Mouse (Mus musculus): ENCODE data around the gene Szt2. TPM values are rescaled to one million over a fixed set of nuclear protein-coding genes. Genes with fewer than 3 reads are reported as not detected.

The Szt2 gene
- polyA plus RNA-seq, 1 experiment from 2014 or later: 7.6 TPM

DNA sequence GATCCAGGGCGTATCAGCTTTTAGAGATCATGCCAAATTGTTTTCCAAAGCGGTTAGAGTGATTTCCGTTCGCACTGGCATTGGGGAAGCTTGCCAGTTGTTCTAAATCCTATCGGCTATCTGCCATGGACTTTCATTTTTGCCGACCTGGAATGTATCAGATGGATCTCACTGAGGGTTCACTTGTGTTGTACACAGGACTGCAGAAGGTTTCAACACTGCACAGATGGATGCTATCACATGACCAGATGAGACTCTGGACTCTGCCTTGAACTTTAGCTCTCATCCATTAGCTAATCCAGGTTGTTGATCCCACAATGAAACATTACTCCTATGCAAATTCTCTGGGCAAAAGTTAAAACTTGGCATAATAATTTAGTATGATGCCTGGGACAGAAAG lies 52.3 kb downstream of the Szt2 start:
- ATAC-seq (ENCODE audit: insufficient number of reproducible peaks, low FRiP score, low TSS enrichment, low read depth): no peak
- peaks cover under 1% of the 10 kb centered on the region; the same call in 1 of the 2 replicates for H3K36me3 ChIP-seq
- no peak overlapping the region for H3K4me3 ChIP-seq (replicated peaks)
- H3K9ac ChIP-seq: no peak overlapping the region
- no peaks in the 10 kb centered on the region for H3K9me3 ChIP-seq (replicated peaks)
- H3K27ac ChIP-seq (replicated peaks): no peak overlapping the region
- no peak overlapping the region for H3K4me2 ChIP-seq (replicated peaks)
- 74% methylated on average over 6 of the region's 6 CpGs for WGBS
- no peaks in the 10 kb centered on the region for H3K27me3 ChIP-seq
- peaks cover 18% of the 10 kb centered on the region for H3K4me1 ChIP-seq

DNA sequence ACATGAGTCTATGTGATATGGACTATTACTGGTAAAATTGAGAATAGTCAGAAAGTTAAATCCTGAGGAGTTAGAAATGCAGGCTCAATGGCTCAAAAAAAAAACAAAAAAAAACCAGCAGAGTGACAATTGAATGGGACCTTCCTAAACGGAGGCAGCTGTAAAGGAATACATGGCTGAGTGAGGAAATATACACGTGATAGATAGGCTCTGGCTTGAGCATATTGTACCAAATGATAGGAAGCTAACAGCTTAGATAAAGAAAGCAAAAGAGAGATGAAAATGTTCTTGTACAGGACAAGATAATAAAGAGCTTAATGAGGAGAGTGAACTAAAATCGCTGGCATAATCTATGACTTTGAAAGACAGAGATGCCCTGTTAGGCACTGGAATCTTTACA lies 54.8 kb downstream of the Szt2 start:
- no peak overlapping the region for H3K4me3 ChIP-seq (replicated peaks)
- H3K36me3 ChIP-seq: no peaks in the 10 kb centered on the region
- H3K4me2 ChIP-seq (replicated peaks): no peak overlapping the region
- no peaks in the 10 kb centered on the region for H3K27me3 ChIP-seq
- ATAC-seq (ENCODE audit: insufficient number of reproducible peaks, low FRiP score, low TSS enrichment, low read depth): no peak
- no peaks in the 10 kb centered on the region for H3K9me3 ChIP-seq (replicated peaks)
- no peak overlapping the region for H3K27ac ChIP-seq (replicated peaks)
- 72% methylated on average over 3 of the region's 3 CpGs for WGBS
- peaks cover 2% of the 10 kb centered on the region; the same call in 1 of the 2 replicates for H3K4me1 ChIP-seq
- H3K9ac ChIP-seq: no peak overlapping the region

DNA sequence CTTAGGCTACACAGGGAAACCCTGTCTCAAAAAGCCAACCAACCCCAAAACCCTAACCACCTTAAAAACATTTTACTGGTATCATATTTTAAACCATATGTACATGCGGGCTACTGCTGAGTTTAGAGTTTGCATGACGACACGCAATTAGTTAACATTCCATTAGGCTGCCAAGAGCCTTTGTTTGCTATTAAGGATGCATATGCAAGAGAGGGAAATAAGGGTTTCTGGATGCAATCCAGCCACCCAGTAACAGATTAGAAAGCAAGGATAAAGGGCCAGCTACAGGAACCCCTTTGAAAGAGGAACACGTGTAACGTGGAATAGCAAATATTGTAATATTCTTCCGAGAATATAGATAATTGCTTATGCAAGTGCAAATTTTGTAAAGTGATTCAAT lies 55.4 kb downstream of the Szt2 start:
- ATAC-seq (ENCODE audit: insufficient number of reproducible peaks, low FRiP score, low TSS enrichment, low read depth): no peak
- H3K4me3 ChIP-seq (replicated peaks): no peak overlapping the region
- H3K4me1 ChIP-seq: 0 out of 2 replicates have a peak, but pooled peaks cover 1% of the 10 kb centered on the region
- no peak overlapping the region for H3K9ac ChIP-seq
- no peak overlapping the region for H3K4me2 ChIP-seq (replicated peaks)
- no peaks in the 10 kb centered on the region for H3K9me3 ChIP-seq (replicated peaks)
- H3K27ac ChIP-seq (replicated peaks): no peak overlapping the region
- no peaks in the 10 kb centered on the region for H3K27me3 ChIP-seq
- no peaks in the 10 kb centered on the region for H3K36me3 ChIP-seq
- 63% methylated on average over 6 of the region's 6 CpGs for WGBS

DNA sequence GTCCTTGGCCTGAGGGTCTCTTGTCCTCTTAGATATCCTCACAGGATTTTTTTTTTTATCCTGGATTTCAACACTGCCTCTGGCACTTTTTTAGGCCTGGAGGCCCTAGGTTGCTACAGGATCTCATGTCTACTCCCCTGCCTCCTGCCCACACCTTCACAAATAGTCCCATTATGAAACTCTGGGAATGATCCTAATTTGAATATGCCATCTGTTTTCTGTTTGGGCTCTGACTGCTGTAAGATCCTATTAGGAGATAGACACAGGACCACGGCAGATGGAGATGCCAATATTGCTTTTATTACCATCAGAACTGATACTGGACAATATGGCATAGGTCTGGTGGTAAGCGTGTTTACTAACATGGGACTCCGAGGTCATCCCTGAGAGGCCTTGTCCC lies 57.2 kb downstream of the Szt2 start:
- Histone ChIP-seq H3K4me3 (replicated peaks) (no peak overlapping the region), H3K9me3 (replicated peaks) (no peaks in the 10 kb centered on the region), H3K4me1 (0 out of 2 replicates have a peak, but pooled peaks cover 16% of the 10 kb centered on the region), H3K36me3 (no peaks in the 10 kb centered on the region), H3K27me3 (no peaks in the 10 kb centered on the region), H3K9ac (no peak overlapping the region), H3K4me2 (replicated peaks) (no peak overlapping the region), H3K27ac (replicated peaks) (no peak overlapping the region)
- no peak for ATAC-seq (ENCODE audit: insufficient number of reproducible peaks, low FRiP score, low TSS enrichment, low read depth)
- 70% methylated on average over 3 of the region's 3 CpGs for WGBS

DNA sequence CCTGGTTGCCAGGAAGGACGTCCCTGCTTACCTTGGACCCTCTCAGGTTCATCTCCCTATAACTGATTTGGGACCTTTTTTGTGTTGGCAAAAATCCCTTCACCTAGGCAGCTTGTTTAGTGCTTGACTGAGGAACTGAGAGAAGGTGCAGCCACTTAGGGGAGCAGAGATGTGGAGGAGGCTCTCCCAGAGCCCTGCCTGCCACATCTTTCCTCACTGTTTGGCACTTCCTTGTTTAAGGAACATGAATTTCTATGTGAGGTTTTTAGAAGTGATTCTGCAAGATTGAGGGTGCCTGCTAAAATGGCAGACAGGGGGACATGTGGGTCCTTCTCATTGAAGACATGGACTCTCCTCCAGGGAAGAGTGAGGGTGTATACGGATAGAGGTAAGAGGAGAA lies 58.2 kb downstream of the Szt2 start:
- H3K4me1 ChIP-seq: 0 out of 2 replicates have a peak, but pooled peaks cover 16% of the 10 kb centered on the region
- H3K36me3 ChIP-seq: no peaks in the 10 kb centered on the region
- H3K27ac ChIP-seq (replicated peaks): no peak overlapping the region
- 72% methylated on average over 2 of the region's 2 CpGs for WGBS
- no peak overlapping the region for H3K4me2 ChIP-seq (replicated peaks)
- no peak for ATAC-seq (ENCODE audit: insufficient number of reproducible peaks, low FRiP score, low TSS enrichment, low read depth)
- no peak overlapping the region for H3K4me3 ChIP-seq (replicated peaks)
- H3K27me3 ChIP-seq: no peaks in the 10 kb centered on the region
- H3K9me3 ChIP-seq (replicated peaks): no peaks in the 10 kb centered on the region
- H3K9ac ChIP-seq: no peak overlapping the region

DNA sequence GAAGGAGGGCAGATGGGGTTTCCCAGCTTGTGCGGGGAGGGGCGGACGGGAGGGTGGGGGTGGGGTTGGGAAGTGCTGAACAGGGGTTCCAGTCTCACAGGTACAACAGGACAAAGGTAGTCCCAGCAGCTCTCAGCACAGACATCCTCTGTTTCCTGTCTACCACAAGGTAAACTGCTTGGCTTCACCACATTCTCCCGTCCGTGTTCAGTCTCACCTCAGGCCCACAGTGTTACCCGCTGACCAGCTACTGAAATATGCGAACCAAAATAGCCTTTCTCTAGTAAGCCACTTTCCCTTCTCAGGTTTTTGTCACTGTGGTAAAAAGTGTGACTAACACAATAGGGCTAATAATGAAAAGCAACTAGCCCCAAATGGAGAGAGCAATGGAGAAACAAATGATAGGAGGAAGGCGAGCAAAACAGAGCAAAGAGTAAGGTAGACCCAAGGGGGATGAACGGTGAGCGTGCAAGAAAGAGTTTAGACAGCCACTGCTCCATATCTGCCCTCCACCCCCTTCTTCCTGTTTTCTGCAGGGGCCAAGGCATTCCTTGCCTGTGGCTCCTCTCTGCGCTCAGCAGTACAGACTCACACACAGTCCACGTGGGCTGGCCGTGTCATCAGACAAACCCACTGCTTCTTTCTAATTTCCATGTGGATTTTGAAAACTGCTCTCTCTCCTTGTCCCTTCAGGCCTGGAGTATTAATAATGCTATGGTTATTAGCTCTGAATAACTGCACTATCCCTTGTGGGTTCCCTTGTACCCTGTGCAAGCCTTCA lies 61.4 kb downstream of the Szt2 start:
- Histone ChIP-seq H3K4me1 (0 out of 2 replicates have a peak, but pooled peaks cover 16% of the 10 kb centered on the region), H3K36me3 (no peaks in the 10 kb centered on the region), H3K4me3 (replicated peaks) (no peak overlapping the region), H3K4me2 (replicated peaks) (no peak overlapping the region), H3K9ac (no peak overlapping the region), H3K9me3 (replicated peaks) (no peaks in the 10 kb centered on the region), H3K27me3 (no peaks in the 10 kb centered on the region), H3K27ac (replicated peaks) (peak overlapping the region; percentile 28; the same call in 1 of the 2 replicates)
- WGBS: 41% methylated on average over 13 of the region's 13 CpGs
- ATAC-seq (ENCODE audit: insufficient number of reproducible peaks, low FRiP score, low TSS enrichment, low read depth): peak; percentile 69; the same call in 1 of the 2 replicates

DNA sequence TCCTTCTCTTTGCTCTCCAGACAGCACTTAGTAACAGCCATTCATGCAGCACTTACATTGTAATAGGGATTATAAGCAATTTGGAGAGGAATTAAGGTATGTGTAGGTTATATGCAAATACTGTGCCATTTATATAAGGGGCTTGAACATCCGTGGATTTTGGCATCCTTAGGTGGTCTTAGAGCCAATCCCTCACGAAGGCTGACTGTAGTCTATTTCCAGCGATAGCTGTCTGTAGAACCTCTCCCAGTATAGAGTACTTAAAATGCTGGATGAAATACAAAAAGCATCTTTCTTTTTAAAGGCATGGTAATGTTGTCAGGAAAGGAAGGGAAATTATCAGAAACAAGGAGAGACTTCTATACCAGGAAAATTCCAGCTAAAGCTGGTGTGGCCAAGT lies 67.6 kb downstream of the Szt2 start:
- no peak for ATAC-seq (ENCODE audit: insufficient number of reproducible peaks, low FRiP score, low TSS enrichment, low read depth)
- Histone ChIP-seq H3K9me3 (replicated peaks) (no peaks in the 10 kb centered on the region), H3K4me2 (replicated peaks) (no peak overlapping the region), H3K4me1 (no peaks in the 10 kb centered on the region), H3K4me3 (replicated peaks) (no peak overlapping the region), H3K27me3 (no peaks in the 10 kb centered on the region), H3K27ac (replicated peaks) (no peak overlapping the region), H3K9ac (no peak overlapping the region), H3K36me3 (no peaks in the 10 kb centered on the region)
- WGBS: 60% methylated on average over 3 of the region's 3 CpGs

DNA sequence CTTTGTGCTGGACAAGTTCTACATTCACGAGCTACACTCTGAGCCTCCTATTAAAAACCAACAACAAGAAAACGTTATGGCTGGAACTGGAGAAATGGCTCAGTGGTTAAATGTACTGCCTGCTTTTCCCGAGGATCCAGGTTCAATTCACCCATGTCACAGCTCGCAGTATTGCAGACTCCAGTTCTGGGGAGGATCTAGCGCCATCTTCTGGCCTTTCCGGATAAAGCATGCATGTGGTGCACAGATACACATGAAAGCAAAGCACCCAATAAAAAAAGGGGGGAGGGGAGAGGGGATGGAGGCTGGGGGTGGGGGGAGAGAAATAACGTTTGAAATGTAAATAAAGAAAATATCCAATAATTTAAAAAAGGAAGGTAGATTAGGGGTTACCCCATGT lies 72.4 kb downstream of the Szt2 start:
- Histone ChIP-seq H3K9ac (no peak overlapping the region), H3K4me2 (replicated peaks) (no peak overlapping the region), H3K4me1 (no peaks in the 10 kb centered on the region), H3K27me3 (no peaks in the 10 kb centered on the region), H3K9me3 (replicated peaks) (no peaks in the 10 kb centered on the region), H3K4me3 (replicated peaks) (no peak overlapping the region), H3K27ac (replicated peaks) (no peak overlapping the region), H3K36me3 (no peaks in the 10 kb centered on the region)
- ATAC-seq (ENCODE audit: insufficient number of reproducible peaks, low FRiP score, low TSS enrichment, low read depth): no peak
- WGBS: 15% methylated on average over 7 of the region's 7 CpGs

DNA sequence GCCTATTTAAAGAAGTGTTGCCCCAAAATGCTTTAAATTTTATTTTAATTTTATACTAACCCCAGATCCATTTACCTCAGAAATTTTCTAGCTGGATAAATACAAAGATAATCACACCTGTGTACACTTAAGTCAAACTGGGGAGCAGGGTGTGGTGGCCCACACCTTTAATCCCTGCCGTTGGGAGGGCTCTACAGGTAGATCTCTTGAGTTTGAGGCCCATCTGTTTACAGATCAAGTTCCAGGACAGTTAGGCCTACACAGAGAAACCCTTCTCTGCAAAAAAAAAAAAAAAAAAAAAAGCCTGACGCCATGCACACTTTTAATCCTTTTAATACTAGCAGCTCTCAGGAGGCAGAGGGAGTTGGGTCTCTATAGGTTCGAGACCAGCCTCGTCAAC lies 73.1 kb downstream of the Szt2 start:
- no peak overlapping the region for H3K4me2 ChIP-seq (replicated peaks)
- H3K27ac ChIP-seq (replicated peaks): no peak overlapping the region
- H3K36me3 ChIP-seq: no peaks in the 10 kb centered on the region
- no peaks in the 10 kb centered on the region for H3K4me1 ChIP-seq
- H3K9ac ChIP-seq: no peak overlapping the region
- no peaks in the 10 kb centered on the region for H3K27me3 ChIP-seq
- no peaks in the 10 kb centered on the region for H3K9me3 ChIP-seq (replicated peaks)
- no peak overlapping the region for H3K4me3 ChIP-seq (replicated peaks)
- ATAC-seq (ENCODE audit: insufficient number of reproducible peaks, low FRiP score, low TSS enrichment, low read depth): no peak
- 68% methylated on average over 4 of the region's 4 CpGs for WGBS

DNA sequence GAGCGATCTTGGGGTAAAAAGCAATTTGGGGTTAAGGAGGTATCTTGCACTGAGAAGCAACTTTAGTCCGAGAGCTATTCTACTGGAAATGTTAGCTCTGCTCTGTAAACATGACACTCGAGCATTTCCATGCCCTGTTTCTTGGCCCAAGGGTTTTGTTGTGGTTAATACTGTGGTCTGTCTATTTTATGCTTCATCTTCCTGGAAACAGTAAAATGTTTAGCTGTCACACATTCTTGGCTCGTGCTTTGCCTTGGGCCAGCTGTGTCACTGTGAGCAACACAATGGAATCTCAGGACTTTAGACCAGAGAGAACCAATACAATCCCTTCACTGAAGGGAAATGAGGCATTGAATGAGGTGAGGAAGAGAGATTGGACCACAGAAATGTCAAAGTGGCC lies 77.3 kb downstream of the Szt2 start:
- Histone ChIP-seq H3K4me2 (replicated peaks) (no peak overlapping the region), H3K9me3 (replicated peaks) (no peaks in the 10 kb centered on the region), H3K36me3 (no peaks in the 10 kb centered on the region), H3K27me3 (no peaks in the 10 kb centered on the region), H3K27ac (replicated peaks) (0 out of 2 replicates have a peak overlapping the region, but pooled peaks have one; percentile 31), H3K9ac (no peak overlapping the region), H3K4me1 (no peaks in the 10 kb centered on the region), H3K4me3 (replicated peaks) (no peak overlapping the region)
- no peak for ATAC-seq (ENCODE audit: insufficient number of reproducible peaks, low FRiP score, low TSS enrichment, low read depth)
- WGBS: 23% methylated on average over 4 of the region's 4 CpGs

DNA sequence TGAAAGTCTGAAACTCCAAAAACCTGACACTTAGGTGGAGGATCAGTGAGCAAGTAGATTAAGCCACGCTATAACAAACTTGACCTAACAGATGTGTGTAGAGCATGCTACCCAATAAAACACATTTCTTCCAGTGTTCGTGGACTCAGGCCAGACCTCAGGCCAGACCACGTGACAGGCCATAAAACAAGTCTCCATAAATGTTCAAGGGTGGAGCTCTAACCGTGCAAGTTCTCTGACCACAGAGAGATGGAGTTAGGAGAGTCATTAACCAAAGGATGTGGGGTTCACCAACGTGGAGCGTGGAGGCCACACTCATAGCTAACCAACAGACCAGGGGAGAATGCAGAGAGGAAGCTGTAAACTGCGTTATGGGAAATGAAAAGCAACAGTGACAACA lies 82.6 kb downstream of the Szt2 start:
- WGBS: 68% methylated on average over 7 of the region's 7 CpGs
- Histone ChIP-seq H3K27ac (replicated peaks) (no peak overlapping the region), H3K36me3 (no peaks in the 10 kb centered on the region), H3K27me3 (no peaks in the 10 kb centered on the region), H3K4me2 (replicated peaks) (no peak overlapping the region), H3K9ac (no peak overlapping the region), H3K9me3 (replicated peaks) (no peaks in the 10 kb centered on the region), H3K4me3 (replicated peaks) (no peak overlapping the region), H3K4me1 (no peaks in the 10 kb centered on the region)
- no peak for ATAC-seq (ENCODE audit: insufficient number of reproducible peaks, low FRiP score, low TSS enrichment, low read depth)

DNA sequence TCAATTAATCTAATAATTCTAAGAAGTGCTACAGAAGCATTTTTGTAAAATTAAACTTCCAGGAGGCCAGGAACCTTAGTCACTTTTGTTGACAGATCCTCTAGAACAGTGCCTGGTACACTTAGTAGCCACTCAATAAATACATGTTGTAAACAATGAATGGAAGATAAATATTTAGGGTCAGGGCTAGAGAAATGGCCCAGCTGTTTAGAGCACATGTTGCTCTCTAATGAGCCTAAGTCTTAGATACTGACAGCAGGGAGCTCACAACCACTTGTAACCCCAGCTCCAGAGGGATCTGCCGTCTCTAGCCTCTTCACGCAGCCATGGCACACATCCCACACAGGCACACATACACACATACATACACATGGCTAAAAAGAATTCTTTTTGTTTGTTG lies 88.4 kb downstream of the Szt2 start:
- Histone ChIP-seq H3K9me3 (replicated peaks) (no peaks in the 10 kb centered on the region), H3K27me3 (no peaks in the 10 kb centered on the region), H3K9ac (no peak overlapping the region), H3K36me3 (no peaks in the 10 kb centered on the region), H3K4me2 (replicated peaks) (no peak overlapping the region), H3K4me3 (replicated peaks) (no peak overlapping the region), H3K27ac (replicated peaks) (no peak overlapping the region), H3K4me1 (peaks cover 4% of the 10 kb centered on the region)
- WGBS: 67% methylated on average over 2 of the region's 2 CpGs
- no peak for ATAC-seq (ENCODE audit: insufficient number of reproducible peaks, low FRiP score, low TSS enrichment, low read depth)
